Mouse (Mus musculus): ENCODE measurements around the gene Pard3b.

DNA sequence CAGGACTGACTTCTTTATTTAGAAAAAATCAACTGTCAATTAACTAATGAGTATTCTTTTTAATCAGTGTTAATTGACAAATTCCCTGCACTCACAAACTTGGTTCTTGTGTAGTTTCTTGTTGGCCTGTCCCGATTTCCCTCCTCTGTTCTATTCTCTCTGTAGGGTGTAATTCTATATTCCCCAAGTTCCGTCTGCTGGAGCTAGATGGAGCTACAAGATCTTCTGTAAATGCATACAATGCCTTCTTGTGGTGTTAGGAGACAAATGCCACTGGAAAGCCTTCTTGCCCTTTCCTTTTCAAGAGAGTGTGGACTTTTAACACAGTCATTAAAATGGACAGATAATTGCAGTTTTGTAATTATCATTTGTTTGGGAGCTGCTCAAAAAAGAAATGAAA, 286.3 kb downstream of the Pard3b start:
- TF ChIP-seq CTCF (IDR thresholded peaks at IDR 0.05; ENCODE audit: borderline replicate concordance, control insufficient read depth, extremely low read depth, insufficient read depth, low read length, poor library complexity) = no peak
- no peak for TF ChIP-seq POLR2A (IDR thresholded peaks at IDR 0.05; ENCODE audit: control insufficient read depth, extremely low read depth, insufficient read depth, low read length, poor library complexity)

Data from thymus, adult 2 months (tissue).